Mouse (Mus musculus) kidney, postnatal 10 days (tissue): ENCODE data around the gene Adarb1.
"Not testable (repeated sequence)": the region's sequence is repeated elsewhere in the genome, so short reads cannot be mapped to it uniquely, and the experiment has no call there.

Experiments
- DNase-seq: peaks from one replicate; pipeline ENCODE4 v3.0.0; 2021; ENCODE audit warnings: mixed read lengths

The Adarb1 gene

DNA sequence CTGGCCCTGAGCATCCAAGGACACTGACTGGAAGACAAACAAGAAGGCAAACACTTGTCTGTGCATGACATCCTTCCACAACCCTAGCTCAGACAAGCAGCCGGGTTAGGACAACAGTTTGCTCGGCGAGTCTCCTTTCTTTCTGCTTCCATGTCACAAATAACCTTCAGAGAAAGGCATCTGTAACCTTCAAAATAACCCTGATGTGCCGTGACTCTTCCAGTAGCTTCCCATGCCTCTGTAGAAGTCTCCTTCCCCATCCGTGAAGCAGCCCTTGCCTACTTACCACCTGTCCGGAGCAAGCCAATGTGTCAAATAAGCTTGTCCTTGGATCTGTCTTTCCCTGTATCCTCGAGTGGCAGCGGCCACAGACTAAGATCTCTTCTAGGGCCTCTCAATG, 112.3 kb downstream of the Adarb1 start:
- DNase-seq = no peak

DNA sequence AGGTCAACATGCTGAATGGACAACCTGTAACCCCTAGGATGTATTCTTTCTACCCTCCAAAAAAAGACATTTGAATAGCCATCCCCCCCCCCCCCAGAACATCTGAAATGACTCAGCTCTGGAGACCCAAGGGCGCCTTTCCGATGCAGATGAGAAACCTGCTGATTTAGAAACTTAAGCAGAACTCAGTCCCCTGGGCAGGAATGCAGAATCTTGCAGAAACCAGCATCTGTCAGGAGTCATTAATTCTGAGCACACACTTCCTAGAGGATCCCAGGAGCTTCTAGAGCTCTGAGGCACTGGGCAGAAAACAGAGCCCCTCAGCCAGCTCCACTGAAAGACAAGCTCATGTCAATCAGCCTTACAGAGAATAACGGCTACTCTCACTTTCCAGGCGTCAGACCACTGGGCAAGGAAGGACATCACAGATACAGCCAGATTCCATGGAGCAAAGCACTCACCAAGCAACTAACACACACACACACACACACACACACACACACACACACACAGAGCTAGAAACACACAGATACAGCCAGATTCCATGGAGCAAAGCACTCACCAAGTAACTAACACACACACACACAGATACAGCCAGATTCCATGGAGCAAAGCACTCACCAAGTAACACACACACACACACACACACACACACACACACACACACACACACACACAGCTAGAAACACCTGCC, 113.1 kb downstream of the Adarb1 start:
- DNase-seq = no peak

DNA sequence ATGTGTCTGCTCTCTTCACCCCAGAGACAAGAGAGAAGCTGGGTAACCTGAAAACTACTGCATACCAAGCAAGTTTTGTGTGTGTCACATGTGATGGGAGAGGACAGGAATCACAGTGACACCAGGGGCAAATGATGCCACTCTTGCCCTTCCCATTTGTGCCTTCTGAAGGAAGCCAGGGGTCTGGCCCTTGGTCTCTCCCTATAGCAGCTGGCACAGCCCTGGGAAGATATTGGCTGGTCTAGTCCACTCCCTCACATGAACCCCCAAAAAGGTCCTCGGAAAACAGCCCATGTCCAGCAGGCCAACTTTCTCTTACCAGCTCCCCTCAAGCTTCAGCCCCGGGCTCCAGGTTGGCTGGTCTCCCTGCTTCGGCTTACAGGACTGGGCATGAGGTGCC, 113.7 kb downstream of the Adarb1 start:
- DNase-seq = no peak

DNA sequence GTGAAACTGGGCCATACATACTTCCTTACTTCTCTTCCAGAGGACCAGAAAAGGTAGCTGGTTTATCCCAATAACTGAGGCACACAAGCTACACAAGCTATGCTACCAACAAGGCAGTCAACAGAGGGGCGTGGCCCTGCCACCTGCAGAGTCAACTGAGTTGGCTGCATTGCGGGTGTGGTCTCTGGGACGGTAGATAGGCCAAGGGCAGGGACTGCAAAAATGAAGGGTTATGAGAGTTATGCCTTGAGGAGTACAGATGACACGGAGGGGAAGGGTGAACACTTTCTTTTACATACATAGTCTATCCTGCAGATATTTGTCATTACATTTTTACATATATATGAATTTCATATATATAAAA, 117.2 kb downstream of the Adarb1 start:
- DNase-seq = no peak

DNA sequence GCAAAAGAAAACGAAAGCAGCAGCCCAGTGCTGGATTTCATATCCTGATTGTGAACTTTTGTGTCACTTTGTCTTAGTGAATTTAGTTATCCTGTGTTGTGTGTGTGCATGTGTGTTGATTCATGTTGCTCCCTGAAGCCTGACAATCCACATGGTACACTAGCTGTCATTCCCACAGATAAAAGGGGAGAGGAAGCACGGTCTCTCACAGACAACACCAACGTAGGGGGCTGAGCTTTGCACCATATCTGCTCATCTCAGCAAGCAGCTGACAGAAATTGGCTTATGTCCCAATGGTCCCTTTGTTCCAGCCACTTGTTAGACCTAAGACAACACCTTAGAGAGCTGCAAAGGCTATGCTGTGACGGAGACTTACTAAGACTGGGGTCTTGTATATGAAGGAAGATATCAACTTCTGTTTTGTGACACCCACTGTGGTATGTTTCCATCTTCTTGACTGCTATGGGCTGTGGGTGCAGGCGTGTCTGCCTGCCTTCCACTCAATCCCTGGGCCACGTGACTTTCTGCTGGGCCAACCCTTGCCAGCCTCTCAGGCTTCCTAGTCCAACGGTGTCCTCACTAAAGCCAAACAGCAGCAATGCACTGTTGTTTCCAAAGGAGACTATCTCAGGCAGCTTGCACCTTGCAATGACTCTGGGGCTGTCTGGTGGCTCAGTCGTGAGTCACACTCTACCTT, 117.7 kb downstream of the Adarb1 start:
- no peak for DNase-seq

DNA sequence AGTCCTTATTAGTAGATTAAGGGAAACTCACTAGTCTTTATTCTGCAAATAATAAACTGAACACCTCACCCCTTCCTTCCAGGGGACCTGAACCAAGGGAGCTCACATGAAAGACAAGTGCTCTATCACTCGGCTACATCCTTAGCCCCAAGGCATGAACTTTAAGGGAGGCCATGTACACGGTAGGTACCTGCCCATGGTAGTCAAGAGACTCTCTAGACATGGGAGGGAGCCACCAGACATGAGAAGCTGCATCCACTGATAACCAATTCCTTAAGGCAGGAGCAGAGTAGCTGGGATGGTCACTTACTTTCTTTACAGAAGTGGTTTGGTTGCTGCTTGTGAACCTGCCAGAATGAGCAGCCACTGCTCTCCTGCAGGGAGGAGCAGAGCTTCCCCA, 118.9 kb downstream of the Adarb1 start:
- DNase-seq = no peak

DNA sequence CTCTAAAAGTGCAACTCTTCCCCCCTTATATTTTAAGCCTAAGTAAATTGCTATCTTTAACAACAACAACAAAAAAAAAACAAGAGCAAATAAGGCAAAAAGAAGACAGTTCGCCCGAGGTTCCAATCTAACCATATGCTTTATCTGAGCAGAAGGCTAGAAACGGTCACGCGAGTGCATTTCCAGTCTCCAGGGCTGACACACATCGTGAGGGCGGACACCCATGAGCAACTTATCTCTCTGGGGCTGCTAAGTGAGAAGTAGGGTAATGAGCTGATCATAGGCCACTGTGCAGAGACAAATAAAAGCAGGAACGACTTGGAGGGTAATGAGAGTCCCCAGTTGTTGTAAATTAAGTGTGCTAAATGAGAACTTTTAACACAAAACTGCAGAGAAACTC, 119.4 kb downstream of the Adarb1 start:
- no peak for DNase-seq

DNA sequence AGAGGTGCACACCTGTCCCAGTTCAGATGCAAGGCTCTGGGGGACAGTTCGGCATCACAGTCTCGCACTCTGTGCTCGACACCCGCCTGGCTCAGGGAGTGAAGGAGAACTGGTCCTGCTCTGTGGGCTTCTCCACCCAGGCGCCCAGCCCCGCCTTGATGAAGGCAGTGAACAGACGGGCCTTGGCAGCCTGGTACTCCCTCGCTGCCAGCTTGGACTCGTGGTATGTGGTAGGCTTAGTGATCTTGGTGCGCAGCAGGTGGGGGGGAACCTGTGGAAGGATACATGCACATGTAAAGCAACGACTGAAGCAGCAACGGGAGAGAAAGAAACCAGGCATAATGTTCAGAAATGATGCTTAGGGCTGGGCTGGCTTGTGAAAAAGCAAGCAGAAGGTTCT, 123.4 kb downstream of the Adarb1 start:
- no peak for DNase-seq

DNA sequence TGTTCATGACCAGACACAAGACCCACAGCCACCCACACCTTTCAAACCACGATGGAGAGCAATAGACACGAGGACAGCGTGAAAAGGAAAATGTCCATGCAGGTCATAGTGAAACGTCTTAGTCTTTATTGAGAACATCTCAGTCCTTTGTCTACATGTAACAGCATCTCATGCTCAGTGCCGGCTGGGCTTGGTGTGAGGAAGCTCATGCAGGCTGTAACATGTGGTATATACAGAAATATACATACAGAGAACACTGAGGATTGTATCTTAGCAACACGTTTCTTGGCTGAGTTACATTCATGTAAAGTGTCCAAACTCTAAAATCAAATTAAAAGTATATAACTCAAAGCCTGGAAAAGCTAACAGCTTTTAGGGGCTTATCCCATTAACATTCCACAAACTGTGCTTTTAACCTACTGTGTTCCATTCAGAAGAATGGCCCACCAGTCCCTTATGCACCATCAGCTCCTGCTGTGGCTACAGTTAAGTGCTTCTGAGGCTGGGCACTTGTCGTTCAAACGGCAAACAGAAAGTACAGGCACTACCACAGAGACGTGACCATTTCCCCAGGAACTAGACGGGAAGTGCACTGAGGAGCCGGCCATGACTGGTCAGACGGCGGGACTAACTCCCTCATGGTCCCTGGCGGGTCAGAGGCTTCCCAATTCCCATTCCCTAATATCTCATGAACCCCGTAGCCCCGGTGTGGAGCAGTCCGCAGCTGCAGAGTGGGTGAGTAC, 127.3 kb downstream of the Adarb1 start:
- DNase-seq = no peak

DNA sequence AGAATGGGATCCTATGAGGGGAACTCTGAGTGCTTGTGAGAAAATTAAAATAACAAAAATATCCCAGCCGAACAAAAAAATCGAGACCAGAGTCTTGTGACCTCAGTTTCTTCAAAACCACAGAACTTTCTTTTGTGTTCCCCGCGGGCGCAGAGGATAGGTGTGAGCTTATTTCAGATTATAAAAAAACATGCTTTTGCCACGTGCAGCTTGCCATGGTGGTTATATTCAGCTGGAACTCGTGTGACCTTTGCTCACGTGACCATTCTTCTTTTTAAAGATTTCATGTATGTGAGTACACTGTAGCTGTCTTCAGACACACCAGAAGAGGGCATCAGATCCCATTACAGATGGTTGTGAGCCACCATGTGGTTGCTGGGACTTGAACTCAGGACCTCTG, 128.5 kb downstream of the Adarb1 start:
- DNase-seq = no peak

DNA sequence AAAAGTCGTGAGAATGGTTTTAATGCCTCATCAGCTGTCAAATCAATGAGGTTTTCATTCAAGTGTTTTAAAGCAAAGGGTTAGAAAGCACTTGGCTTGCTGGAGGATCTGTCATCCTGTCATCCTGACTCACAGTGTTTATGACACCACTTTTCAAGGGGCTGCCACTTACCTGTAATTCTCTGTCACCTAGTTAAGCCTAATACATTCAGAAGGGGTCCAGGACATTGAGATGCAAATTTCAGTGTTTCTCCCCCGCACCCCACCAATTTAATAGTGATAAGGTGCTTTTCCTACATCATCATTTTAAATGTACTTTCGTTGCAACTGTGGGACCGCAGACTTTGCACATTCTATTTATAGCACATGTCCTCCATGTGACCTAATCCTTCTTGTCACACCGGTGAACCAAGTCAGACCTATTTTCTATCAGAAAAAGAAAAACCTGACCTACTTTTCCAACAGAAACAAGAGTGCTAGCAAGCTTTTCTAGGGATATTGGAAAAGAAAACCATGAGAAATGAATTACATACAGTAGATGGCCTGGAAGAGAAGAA, 129.4 kb downstream of the Adarb1 start:
- DNase-seq = no peak

DNA sequence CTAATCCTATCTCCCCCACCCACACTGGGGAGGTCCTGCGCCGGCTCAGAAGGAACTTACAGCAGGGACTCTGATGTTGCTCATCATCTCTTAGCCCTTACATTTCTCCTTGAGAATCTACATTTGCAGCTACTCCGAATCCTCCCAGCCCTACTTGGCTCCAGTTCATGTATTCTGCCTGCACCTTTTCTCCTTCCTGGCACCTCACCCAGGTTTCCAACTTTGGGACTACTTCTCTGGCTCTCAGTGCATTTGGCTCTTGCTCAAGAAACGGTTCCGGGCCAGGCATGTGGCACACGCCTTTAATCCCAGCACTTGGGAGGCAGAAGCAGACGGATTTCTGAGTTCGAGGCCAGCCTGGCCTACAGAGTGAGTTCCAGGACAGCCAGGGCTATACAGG, 130.4 kb downstream of the Adarb1 start:
- DNase-seq = no peak

DNA sequence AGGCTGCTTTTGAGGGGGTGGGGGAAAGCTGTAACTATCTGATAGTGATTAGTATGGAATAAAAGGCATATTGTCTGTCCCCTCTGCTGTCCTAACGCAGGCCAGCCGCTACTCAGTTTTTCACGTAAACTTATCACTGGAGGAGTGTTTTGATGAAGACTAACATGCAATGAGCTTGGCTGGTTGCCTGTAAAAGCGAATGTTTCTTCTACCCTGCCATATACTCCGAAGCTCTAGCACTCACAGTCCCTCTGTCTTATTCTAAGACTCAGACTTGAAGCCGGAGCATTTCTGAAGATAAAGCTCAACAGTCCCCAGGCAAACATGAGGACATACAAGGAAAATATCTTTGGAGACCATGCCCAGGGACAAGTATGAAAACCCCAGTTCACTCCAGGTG, 133.2 kb downstream of the Adarb1 start:
- no peak for DNase-seq

DNA sequence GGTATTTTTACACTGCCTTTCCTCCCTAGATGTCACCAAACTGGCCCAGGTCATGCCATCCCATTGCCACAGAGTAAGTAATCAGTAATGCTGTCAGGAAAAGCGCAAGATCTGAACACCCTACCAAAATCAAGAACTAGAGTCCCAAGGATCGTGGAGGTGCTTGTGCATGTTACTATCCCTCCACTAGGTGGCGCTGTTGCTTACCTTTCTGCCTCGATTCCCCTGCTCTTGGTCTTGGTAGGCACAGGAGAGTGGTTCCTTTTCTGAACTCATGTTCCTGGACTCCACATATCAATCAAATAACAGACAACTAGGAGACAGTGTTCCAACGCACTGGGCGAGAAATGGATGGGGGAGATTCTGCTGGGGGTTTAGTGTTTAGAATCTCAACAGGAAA, 135.2 kb downstream of the Adarb1 start:
- peak; percentile 84 for DNase-seq

DNA sequence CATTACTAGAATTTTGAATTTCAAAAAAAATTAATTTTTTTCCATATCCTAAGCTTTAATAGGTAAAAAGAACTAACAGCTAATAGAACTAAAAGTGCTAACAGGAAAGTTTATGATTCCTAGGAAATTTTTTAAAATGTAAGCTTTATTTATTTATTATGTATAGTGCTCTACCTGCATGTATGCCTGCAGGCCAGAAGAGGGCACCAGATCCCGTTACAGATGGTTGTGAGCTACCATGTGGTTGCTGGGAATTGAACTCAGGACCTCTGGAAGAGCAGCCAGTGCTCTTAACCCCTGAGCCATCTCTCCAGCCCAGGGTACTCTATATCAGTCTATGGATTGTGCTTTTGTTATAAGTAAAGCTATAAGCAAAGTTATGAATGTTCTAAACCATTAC, 136.0 kb downstream of the Adarb1 start:
- DNase-seq = not testable (repeated sequence)

DNA sequence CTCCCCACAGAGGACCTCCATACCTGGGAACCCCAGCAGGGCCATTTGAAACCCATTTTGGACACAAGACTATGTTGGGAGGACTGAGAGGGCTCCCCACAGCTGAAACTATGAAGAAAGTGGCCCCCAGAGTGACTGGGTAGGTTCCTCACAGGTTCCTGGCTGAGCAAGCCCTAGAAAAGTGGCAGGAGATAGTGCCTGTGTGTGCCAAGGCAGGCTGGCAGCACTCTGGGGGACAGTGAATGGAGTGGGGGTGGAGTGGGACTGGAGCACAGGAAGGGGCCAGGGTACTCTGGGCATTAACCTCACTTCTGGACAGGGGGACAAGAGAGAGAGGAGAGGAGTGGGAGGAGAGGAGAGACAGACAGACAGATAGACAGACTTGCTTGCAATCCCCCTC, 144.3 kb downstream of the Adarb1 start:
- DNase-seq = no peak

DNA sequence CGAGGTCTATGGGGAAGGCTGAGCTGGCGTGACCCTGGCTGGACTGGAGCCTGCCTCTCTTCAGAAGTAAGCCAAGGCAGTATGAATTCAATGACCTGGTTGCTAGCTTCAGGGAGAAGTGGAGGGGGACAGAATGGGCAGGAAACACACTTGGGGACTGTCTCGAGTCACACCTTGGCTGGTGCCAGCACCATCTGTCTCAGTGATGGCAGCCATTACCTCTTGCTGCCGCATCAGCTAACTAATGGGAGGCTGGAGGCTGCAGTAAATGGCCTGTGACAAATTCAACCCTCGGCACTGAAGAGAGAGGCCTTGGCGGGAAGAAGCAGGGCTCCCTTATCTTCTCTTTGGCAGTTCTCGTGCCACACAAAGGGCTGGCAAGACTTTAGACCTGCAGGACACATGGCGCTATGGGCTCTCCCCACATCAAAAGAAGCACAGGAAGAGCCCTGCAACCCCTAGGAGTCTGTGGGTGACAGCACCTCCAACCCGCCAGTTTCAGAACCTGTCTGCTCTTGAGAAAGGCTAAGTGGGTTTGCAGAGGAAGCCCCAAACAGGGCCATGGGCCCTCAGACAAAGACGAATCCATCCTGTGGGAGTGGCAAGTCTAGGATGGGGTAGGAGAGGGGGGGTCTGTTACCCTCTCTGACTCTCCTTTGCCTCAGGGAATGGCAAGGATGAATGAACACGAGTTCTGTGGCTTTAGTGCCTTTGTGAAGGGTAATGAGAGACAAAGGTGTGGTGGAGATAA, 144.9 kb downstream of the Adarb1 start:
- DNase-seq = no peak

DNA sequence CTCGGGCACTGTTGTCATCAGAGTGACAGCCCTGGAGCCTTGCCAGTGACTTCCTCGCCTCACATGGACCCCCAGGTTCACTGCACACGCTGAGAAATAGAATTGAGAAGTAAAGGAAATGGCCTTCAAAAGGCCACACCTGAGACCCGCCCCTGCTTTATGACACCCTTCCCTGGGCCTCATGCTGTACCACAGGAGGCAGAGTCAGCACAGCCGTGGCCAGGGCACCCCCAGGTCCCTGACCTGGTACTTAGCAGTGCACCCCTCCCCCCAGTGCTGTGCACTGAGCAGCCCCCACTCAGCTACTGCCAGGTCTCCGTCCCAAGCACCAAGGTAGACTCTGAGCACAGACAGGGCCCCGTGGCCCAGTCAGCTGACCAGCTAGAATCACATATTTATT, 148.9 kb downstream of the Adarb1 start:
- no peak for DNase-seq

DNA sequence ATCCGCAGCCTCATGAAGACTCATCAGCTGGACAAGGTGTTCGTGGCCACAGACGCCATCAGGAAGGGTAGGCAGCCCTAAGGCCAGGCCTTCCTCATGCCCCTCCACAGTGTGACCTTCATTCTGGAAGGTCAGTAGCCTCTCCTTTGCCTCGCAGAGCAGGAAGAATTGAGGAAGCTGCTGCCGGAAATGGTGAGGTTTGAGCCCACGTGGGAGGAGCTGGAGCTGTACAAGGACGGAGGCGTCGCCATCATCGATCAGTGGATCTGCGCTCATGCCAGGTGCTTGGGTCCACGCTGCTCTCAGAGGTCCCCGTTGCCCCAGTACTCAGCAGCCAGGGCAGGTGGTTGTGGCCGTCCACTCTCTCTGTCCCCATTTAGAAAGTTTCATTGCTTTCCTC, 151.0 kb downstream of the Adarb1 start:
- DNase-seq = no peak

DNA sequence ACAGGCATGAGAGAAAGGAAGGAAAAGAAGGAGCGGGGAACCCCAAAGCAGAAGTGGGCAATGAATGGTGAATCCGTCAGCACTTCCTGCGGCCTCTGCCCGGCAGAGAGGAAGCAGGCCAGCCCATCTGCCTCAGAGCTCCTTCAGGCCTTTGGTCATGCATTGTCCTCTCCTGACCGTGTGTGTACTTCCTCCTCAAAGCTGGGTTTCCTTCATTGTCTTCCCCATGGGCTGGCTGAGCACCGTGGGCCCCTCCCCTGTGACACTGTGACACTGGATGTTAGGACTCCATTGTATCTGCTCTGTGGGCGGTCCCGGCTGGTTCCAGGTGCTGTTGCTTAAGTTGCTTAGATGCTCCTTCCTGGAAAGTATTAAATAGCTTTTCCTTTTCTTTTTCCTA, 151.8 kb downstream of the Adarb1 start:
- peak; percentile 54 for DNase-seq

DNA sequence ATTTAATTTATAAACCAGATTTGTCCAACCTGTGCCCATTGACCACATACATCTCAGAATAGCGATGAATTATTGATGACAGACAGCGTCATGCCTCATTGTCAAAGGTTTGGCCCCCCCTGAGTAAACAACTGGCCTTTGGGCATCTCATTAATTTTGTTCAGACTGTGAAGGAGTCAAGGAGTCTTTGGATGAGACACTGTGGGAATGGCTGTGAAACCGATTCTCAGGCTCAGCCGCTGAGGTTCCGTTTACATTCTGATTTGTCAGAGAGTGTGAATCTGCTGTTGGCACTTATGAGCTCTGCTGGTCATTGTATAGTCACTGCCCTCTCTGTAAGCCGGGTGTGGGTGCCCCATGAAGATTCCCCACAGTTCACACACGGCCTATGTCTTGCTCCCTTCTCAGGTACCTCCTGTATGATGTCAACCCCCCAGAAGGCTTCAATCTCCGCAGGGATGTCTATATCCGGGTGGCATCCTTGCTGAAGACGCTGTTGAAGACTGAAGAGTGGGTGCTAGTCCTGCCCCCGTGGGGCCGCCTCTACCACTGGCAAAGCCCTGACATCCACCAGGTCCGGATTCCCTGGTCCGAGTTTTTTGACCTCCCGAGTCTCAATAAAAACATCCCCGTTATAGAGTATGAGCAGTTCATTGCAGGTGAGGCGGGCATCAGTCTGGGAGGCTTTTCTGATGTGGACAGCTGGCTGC, 157.7 kb downstream of the Adarb1 start:
- no peak for DNase-seq
